Mouse (Mus musculus) layer of hippocampus, postnatal 25 days (tissue): ENCODE data around the gene Cxcl5. TPM values are rescaled to one million over a fixed set of nuclear protein-coding genes. Genes with fewer than 3 reads are reported as not detected.
"Not testable (repeated sequence)": the region's sequence is repeated elsewhere in the genome, so short reads cannot be mapped to it uniquely, and the experiment has no call there.

Experiments used
- DNase-seq, 2 experiments: peaks; one replicate each; pipeline ENCODE4 v3.0.0; 2022; ENCODE audit warnings: mixed read lengths in 2 of 2, low spot score in 1 of 2; ENCODE audit errors: extremely low spot score in 1 of 2
- microRNA-seq, 2 experiments: library from miRNA; unstranded; fragments of <30 nt; microRNA quantifications; one replicate each; pipeline ENCODE4 v1.2.0; 2021
- total RNA-seq, 2 experiments: library from RNA; stranded (reverse); gene quantifications; 2 replicates each; pipeline ENCODE4 v1.2.3; 2021

The Cxcl5 gene
- total RNA-seq, 2 experiments from 2014 or later = 0.22 TPM; not detected in 1

DNA sequence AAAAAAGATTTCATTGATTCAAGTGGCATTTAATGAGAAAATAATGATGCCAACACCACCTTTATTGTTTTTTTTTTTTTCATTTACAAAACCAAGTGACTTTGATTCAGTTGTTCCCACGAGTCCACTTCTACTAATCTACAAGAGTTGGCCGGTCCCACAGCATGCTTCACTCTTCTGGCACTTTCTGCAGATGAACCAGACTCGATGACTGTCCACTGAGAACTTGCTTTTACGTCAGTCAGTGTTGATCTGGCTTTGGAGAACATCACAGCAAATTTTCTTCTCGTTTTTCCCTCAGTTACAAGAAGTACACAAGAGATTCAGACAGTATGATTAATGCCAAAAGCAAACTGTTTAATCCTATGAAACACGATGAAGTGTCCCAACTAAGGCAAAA, 19.7 kb downstream of the Cxcl5 start:
- DNase-seq = no peak

- DNase-seq = no peak
These were observed 24.5 kb downstream of the Cxcl5 start for GRCm38 (mm10) chr5:90783697-90784096.

DNA sequence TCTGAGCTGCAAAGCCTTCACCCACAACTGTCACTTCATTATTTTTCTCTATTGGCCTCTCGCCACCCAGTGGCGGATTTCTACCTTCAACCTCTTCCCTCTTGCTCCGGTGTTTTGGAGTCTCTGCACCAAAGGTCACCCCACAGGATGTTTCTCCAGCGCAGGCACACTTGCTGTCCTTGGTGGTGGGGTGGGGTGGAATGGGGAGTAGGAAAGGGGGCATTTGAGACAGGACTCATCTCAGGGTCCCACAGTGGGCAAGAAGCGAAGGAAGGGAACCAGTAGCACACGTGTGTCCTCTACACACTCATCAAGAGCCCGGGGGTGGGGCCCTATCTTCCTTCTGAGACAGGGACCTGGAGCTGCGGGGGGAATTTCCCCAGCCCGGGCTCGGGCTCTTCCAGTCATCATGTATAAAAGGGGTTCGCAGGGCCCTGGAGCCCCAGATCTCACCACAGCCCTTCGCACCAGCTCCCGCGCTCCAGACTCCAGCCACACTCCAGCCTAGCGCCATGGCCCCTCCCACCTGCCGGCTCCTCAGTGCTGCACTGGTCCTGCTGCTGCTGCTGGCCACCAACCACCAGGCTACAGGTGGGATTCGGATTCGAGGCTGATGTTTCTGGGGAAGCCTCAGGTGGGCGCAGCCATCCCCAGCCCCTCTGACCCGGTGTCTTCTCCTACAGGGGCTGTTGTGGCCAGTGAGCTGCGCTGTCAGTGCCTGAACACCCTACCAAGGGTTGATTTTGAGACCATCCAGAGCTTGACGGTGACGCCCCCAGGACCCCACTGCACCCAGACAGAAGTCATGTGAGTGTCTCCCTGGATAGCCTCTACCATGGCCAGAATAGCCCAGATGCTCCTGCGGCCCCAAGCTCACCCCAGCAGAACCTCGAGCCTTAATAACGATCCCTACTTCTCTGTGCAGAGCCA, 26.8 kb downstream of the Cxcl5 start, which contains the start of gene Cxcl3:
Gene Cxcl3 (plus strand): TSS at position 445 of the 930 bp plus-strand sequence.
- DNase-seq = no peak

DNA sequence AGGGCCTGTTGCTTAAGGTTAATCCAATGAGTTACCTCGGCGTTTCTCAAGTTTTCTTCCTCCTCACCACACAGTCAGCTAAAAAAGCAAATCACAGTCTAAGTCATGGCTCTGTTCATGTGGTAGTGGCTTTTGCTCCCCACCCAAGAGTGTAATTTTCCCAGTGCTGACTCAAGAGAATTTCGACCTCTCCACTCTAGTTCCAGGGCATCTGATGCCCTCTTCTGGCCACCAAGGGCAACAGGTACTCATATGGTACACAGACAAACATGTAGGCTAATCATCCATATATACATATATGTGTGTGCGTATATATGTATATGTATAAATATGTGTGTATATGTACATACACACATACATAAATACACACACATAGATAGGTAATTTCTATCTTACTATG, 29.0 kb downstream of the Cxcl5 start:
- no peak for DNase-seq

- no peak for DNase-seq
These were observed 30.3 kb downstream of the Cxcl5 start for GRCm38 (mm10) chr5:90789306-90790073.

DNA sequence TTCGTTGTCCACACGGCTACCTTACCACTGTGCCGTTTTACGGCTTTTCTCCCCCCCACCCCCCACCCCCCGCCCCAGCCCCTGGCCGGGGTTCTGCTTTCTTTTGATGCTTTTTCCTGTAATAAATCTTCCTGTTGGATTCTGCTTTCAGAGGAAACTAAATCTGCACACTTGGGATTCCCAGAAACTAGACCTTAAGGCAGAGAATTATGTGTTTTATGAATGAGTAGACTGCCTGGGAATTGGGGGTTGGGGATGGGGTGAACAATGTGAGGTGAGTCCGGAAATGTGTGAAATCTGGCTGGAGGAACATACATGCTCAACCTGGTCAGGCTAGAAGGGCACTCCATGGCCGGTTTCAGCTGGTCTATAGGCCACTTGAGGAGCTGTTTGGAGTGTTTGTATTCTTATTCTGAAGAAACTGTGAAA, 30.9 kb downstream of the Cxcl5 start:
- DNase-seq = no peak

GRCm38 (mm10) chr5:90794195-90794625, 35.0 kb downstream of the Cxcl5 start, which contains the start of gene Cxcl15:
Gene Cxcl15 (plus strand): TSS chr5:90794534.
- no peak for DNase-seq

GRCm38 (mm10) chr5:90795392-90795791, 36.2 kb downstream of the Cxcl5 start:
- DNase-seq = not testable (repeated sequence)

DNA sequence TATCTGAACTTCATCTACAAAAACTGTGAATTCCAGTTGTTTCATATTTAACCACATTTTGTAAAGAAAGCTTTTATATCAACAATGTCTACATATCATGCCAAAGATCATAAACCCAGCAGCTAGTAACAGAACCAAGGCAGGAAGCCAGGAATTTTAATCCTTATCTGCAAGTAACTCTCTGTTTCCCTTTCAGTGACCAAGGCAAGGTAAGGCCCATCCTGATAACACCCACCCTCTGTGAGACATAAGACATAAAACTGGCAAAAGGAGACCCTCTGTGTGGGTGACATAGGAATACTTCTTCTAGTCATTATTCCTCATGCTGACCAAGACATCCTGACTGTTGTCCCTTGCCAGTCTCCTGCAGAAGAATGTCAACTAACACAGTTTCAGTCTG, 45.4 kb downstream of the Cxcl5 start:
- DNase-seq = no peak

GRCm38 (mm10) chr5:90806050-90806449, 46.9 kb downstream of the Cxcl5 start:
- DNase-seq = no peak

- no peak for DNase-seq
These were observed 48.2 kb downstream of the Cxcl5 start for GRCm38 (mm10) chr5:90807176-90807950.

Small RNAs within 50 kb of the gene (microRNA-seq; reads per million reads assigned to microRNA genes)
- 0 reads per million in 2 experiments for gene Gm24322

Other genes with a start within 250 kb of the Cxcl5 start
- gene Afm, start 240.4 kb upstream of the Cxcl5 start, total RNA-seq = not detected
- not detected for gene 5830473C10Rik, start 198.3 kb upstream of the Cxcl5 start, total RNA-seq
- gene Rassf6, start 118.7 kb upstream of the Cxcl5 start, total RNA-seq = 1 to 10 TPM in 1 of 2 experiments, under 1 TPM in 1; 0.42 to 1.0 TPM
- not detected for gene Ppbp, start 9.2 kb downstream of the Cxcl5 start, total RNA-seq
- gene Pf4, start 13.1 kb downstream of the Cxcl5 start, total RNA-seq = 1 to 10 TPM; 2.3 to 2.5 TPM
- not detected for gene Cxcl3, start 26.7 kb downstream of the Cxcl5 start, total RNA-seq
- gene Cxcl15, start 35.2 kb downstream of the Cxcl5 start, total RNA-seq = not detected
- gene Cxcl1, start 131.9 kb downstream of the Cxcl5 start, total RNA-seq = under 1 TPM in 1 of 2 experiments, not detected in 1; 0.32 TPM
- not detected for gene Cxcl2, start 144.5 kb downstream of the Cxcl5 start, total RNA-seq
- gene Mthfd2l, start 171.8 kb downstream of the Cxcl5 start, total RNA-seq = 10 to 100 TPM; 13.7 to 15.8 TPM